In genomic region chr7:126200178-126200996, GRCm38 (mm10) we compare ENCODE assay signal across 8 mouse cellular contexts. TPM values are rescaled to one million over a fixed set of nuclear protein-coding genes. Genes with fewer than 3 reads are reported as not detected.
DNase-seq lines count a peak whose midpoint lies in the region; ATAC-seq and TF ChIP-seq lines count a peak whose summit lies in the region.

Gene Xpo6 (minus strand): TSS chr7:126200501.

- peak; percentile 43 for TF ChIP-seq CTCF in midbrain, postnatal 0 days (IDR thresholded peaks at IDR 0.05)

- H3K27ac ChIP-seq in embryonic facial prominence, embryonic 14.5 days (replicated peaks; ENCODE audit: low read depth, low read length): peak within 1 kb of the TSS; percentile 90
- H3K27ac ChIP-seq in limb, embryonic 14.5 days (replicated peaks; ENCODE audit: low read depth, low read length): peak within 1 kb of the TSS; percentile 87
- peak within 1 kb of the TSS; percentile 92 for H3K27ac ChIP-seq in midbrain, postnatal 0 days (ENCODE audit: low read depth, low read length)

- no peaks in the 10 kb centered on the region for H3K36me3 ChIP-seq in embryonic facial prominence, embryonic 14.5 days (ENCODE audit: control insufficient read depth, insufficient read depth, low read length)
- H3K36me3 ChIP-seq in limb, embryonic 14.5 days (ENCODE audit: control insufficient read depth, insufficient read depth, low read length): no peaks in the 10 kb centered on the region
- no peaks in the 10 kb centered on the region for H3K36me3 ChIP-seq in midbrain, postnatal 0 days (ENCODE audit: insufficient read depth, low read length)

- no peaks in the 10 kb centered on the region for H3K9me3 ChIP-seq in embryonic facial prominence, embryonic 14.5 days (ENCODE audit: control insufficient read depth, low read length)
- no peaks in the 10 kb centered on the region for H3K9me3 ChIP-seq in limb, embryonic 14.5 days (ENCODE audit: control insufficient read depth, low read length)
- H3K9me3 ChIP-seq in midbrain, postnatal 0 days (ENCODE audit: low read length): no peaks in the 10 kb centered on the region

- H3K27me3 ChIP-seq in embryonic facial prominence, embryonic 14.5 days (replicated peaks; ENCODE audit: control insufficient read depth, insufficient read depth, low read length): no peaks in the 10 kb centered on the region
- H3K27me3 ChIP-seq in limb, embryonic 14.5 days (ENCODE audit: control insufficient read depth, insufficient read depth, low read length): no peaks in the 10 kb centered on the region
- no peaks in the 10 kb centered on the region for H3K27me3 ChIP-seq in midbrain, postnatal 0 days (ENCODE audit: insufficient read depth, low read length)

- H3K4me3 ChIP-seq in embryonic facial prominence, embryonic 14.5 days (ENCODE audit: low read depth, low read length): peak within 1 kb of the TSS; percentile 94
- H3K4me3 ChIP-seq in limb, embryonic 14.5 days (replicated peaks; ENCODE audit: low read length): peak within 1 kb of the TSS; percentile 96
- H3K4me3 ChIP-seq in midbrain, postnatal 0 days (ENCODE audit: low read depth, low read length): peak within 1 kb of the TSS; percentile 94

- peaks cover 15% of the 10 kb centered on the region for H3K4me1 ChIP-seq in embryonic facial prominence, embryonic 14.5 days (ENCODE audit: control insufficient read depth, insufficient read depth, low read length)
- peaks cover 9% of the 10 kb centered on the region; the same call in 1 of the 2 replicates for H3K4me1 ChIP-seq in limb, embryonic 14.5 days (ENCODE audit: control insufficient read depth, insufficient read depth, low read length)
- peaks cover 6% of the 10 kb centered on the region; the same call in 1 of the 2 replicates for H3K4me1 ChIP-seq in midbrain, postnatal 0 days (ENCODE audit: insufficient read depth, low read length)

- DNase-seq in 3T3-L1 (ENCODE audit: low read depth, low spot score): peak; percentile 93
- DNase-seq in adrenal gland, postnatal 4 days (ENCODE audit: low spot score in 2 of 2): peak; percentile 87 to 91
- DNase-seq in embryonic facial prominence, embryonic 14.5 days (ENCODE audit: low spot score): peak; percentile 98
- peak; percentile 88 for DNase-seq in heart, adult 8-10 months (ENCODE audit: low spot score)
- peak; percentile 96 for DNase-seq in kidney, adult 9 months
- DNase-seq in limb, embryonic 14.5 days (ENCODE audit: low spot score): peak; percentile 98
- peak; percentile 98 for DNase-seq in midbrain, postnatal 0 days (ENCODE audit: low spot score)
- peak; percentile 91 to 94 for DNase-seq in spleen, postnatal 14 days (ENCODE audit: low spot score in 2 of 2)

- TF ChIP-seq POLR2A in limb, embryonic 14.5 days (IDR thresholded peaks at IDR 0.05; ENCODE audit: borderline replicate concordance, extremely low read depth, insufficient read depth, insufficient read length): peak; percentile 74; the same call in 1 of the 2 replicates

- peak within 1 kb of the TSS; percentile 98 for H3K9ac ChIP-seq in embryonic facial prominence, embryonic 14.5 days (ENCODE audit: low read depth, low read length)
- peak within 1 kb of the TSS; percentile 97 for H3K9ac ChIP-seq in limb, embryonic 14.5 days (ENCODE audit: low read depth, low read length, severe bottlenecking)
- peak within 1 kb of the TSS; percentile 96 for H3K9ac ChIP-seq in midbrain, postnatal 0 days (replicated peaks; ENCODE audit: low read length, poor library complexity, severe bottlenecking)

- peak within 1 kb of the TSS; percentile 80 for H3K4me2 ChIP-seq in embryonic facial prominence, embryonic 14.5 days (ENCODE audit: low read depth, low read length)
- H3K4me2 ChIP-seq in limb, embryonic 14.5 days (replicated peaks; ENCODE audit: low read depth, low read length, severe bottlenecking): peak within 1 kb of the TSS; percentile 79
- H3K4me2 ChIP-seq in midbrain, postnatal 0 days (ENCODE audit: low read depth, low read length, poor library complexity, severe bottlenecking): peak within 1 kb of the TSS; percentile 70

- peak; percentile 95 for ATAC-seq in embryonic facial prominence, embryonic 14.5 days (ENCODE audit: low read depth)
- ATAC-seq in limb, embryonic 14.5 days (ENCODE audit: low FRiP score, low read depth): peak; percentile 97
- ATAC-seq in midbrain, postnatal 0 days (ENCODE audit: low FRiP score): peak; percentile 94

- WGBS in embryonic facial prominence, embryonic 14.5 days: under 1% methylated on average over 29 of the region's 57 CpGs
- WGBS in limb, embryonic 14.5 days: 3% methylated on average over 31 of the region's 57 CpGs
- WGBS in midbrain, postnatal 0 days: under 1% methylated on average over 50 of the region's 57 CpGs

RNA-seq across cellular contexts. Expression of gene Xpo6, which starts in this region (rescaled TPM):
- total RNA-seq in adrenal gland, postnatal 4 days (2021): 100 to 1,000 TPM in 1 of 2 experiments, 10 to 100 TPM in 1; 98.4 to 103 TPM
- 53.3 and 54.3 TPM in 2 replicates for polyA plus RNA-seq in embryonic facial prominence, embryonic 14.5 days (2014; fragmentation: Nextera tagmentation; extraction: Ambion mirVana)
- 10 to 100 TPM; 12.3 to 22.8 (median 18.8) TPM for total RNA-seq in heart, adult 8-10 months (2022)
- polyA plus RNA-seq in limb, embryonic 14.5 days (2012; rRNA removed): 202 and 291 TPM in 2 replicates
- polyA plus RNA-seq in limb, embryonic 14.5 days (2014; fragmentation: Nextera tagmentation; extraction: Ambion mirVana): 63.2 and 65.2 TPM in 2 replicates
- total RNA-seq in midbrain, postnatal 0 days (2014; rRNA removed): 117 and 157 TPM in 2 replicates
- polyA plus RNA-seq in midbrain, postnatal 0 days (2015; fragmentation: Nextera tagmentation; extraction: Ambion mirVana): 45.1 and 46.9 TPM in 2 replicates

Comparison
In these comparisons a context has a peak if more than half of its experiments do, and no peak if none do; other contexts are left out.
1. Peak in every context shown above with its lines: DNase-seq, ATAC-seq, H3K4me3 ChIP-seq and H3K27ac ChIP-seq.